Mouse (Mus musculus) myocyte (in vitro differentiated cells): ENCODE data around the gene Hyou1. TPM values are rescaled to one million over a fixed set of nuclear protein-coding genes. Genes with fewer than 3 reads are reported as not detected.
"Not testable (repeated sequence)": the region's sequence is repeated elsewhere in the genome, so short reads cannot be mapped to it uniquely, and the experiment has no call there.

Experiments
- H3K27me3 ChIP-seq: one replicate; pipeline ENCODE4 v1.6.1; 2011; ENCODE audit not compliant: control insufficient read depth, insufficient read depth, insufficient read length
- H3K36me3 ChIP-seq: one replicate; pipeline ENCODE4 v1.6.1; 2011; ENCODE audit not compliant: control insufficient read depth, insufficient read depth
- H3K4me2 ChIP-seq: one replicate; pipeline ENCODE4 v1.6.1; 2011; ENCODE audit warnings: low read depth, control low read depth
- H3K4me3 ChIP-seq: one replicate; pipeline ENCODE4 v1.5.1; 2011; ENCODE audit warnings: mild to moderate bottlenecking, control low read depth, moderate library complexity
- H3K79me2 ChIP-seq: one replicate; pipeline ENCODE4 v1.6.1; 2011; ENCODE audit not compliant: control insufficient read depth, insufficient read depth
- H3ac ChIP-seq: one replicate; pipeline ENCODE4 v1.6.1; 2011; ENCODE audit not compliant: control insufficient read depth, insufficient read length
- CEBPB ChIP-seq: IDR thresholded peaks from 2 replicates; pipeline ENCODE4 v1.6.1; 2011; ENCODE audit warnings: mild to moderate bottlenecking, moderate library complexity; ENCODE audit not compliant: poor library complexity, insufficient read depth, severe bottlenecking
- E2F4 ChIP-seq: IDR thresholded peaks from one replicate; pipeline ENCODE4 v1.6.1; 2011; ENCODE audit warnings: mild to moderate bottlenecking, control low read depth, moderate library complexity; ENCODE audit not compliant: insufficient read depth
- MAX ChIP-seq: IDR thresholded peaks from one replicate; pipeline ENCODE4 v1.6.1; 2011; ENCODE audit warnings: low read depth, mild to moderate bottlenecking, control low read depth
- MYOD1 ChIP-seq, 3 experiments: IDR thresholded peaks; one replicate each; pipeline ENCODE4 v1.6.1; 2011; ENCODE audit warnings: control low read depth in 2 of 3, low read depth in 2 of 3, mild to moderate bottlenecking in 2 of 3, moderate library complexity in 1 of 3; ENCODE audit not compliant: insufficient read length in 2 of 3, control insufficient read depth in 1 of 3
- MYOG ChIP-seq, 3 experiments: IDR thresholded peaks; one replicate each; pipeline ENCODE4 v1.6.1; 2011; ENCODE audit warnings: control low read depth in 2 of 3, low read depth in 2 of 3, mild to moderate bottlenecking in 2 of 3; ENCODE audit not compliant: insufficient read length in 2 of 3, control insufficient read depth in 1 of 3, insufficient read depth in 1 of 3
- POLR2A ChIP-seq: IDR thresholded peaks from one replicate; pipeline ENCODE4 v1.6.1; 2011; ENCODE audit warnings: low read depth, mild to moderate bottlenecking, control low read depth, moderate library complexity; ENCODE audit not compliant: insufficient read length
- POLR2AphosphoS2 ChIP-seq: IDR thresholded peaks from one replicate; pipeline ENCODE4 v1.6.1; 2011; ENCODE audit warnings: low read depth, control low read depth; ENCODE audit not compliant: insufficient read length
- REST ChIP-seq: IDR thresholded peaks from one replicate; pipeline ENCODE4 v1.6.1; 2011; ENCODE audit warnings: mild to moderate bottlenecking, control low read depth, moderate library complexity; ENCODE audit not compliant: insufficient read depth, insufficient read length
- SRF ChIP-seq: IDR thresholded peaks from one replicate; pipeline ENCODE4 v1.6.1; 2011; ENCODE audit warnings: low read depth; ENCODE audit not compliant: control insufficient read depth, insufficient read length
- TCF12 ChIP-seq: IDR thresholded peaks from one replicate; pipeline ENCODE4 v1.6.1; 2011; ENCODE audit warnings: mild to moderate bottlenecking, control low read depth; ENCODE audit not compliant: poor library complexity, insufficient read depth, severe bottlenecking
- TCF3 ChIP-seq: IDR thresholded peaks from one replicate; pipeline ENCODE4 v1.6.1; 2011; ENCODE audit warnings: low read depth, control low read depth; ENCODE audit not compliant: insufficient read length
- USF1 ChIP-seq: IDR thresholded peaks from one replicate; pipeline ENCODE4 v1.6.1; 2011; ENCODE audit warnings: low read depth, mild to moderate bottlenecking, control low read depth, moderate library complexity
- polyA plus RNA-seq: library from polyadenylated mRNA; unstranded; fragments of >200 nt; fragmentation: generic; extraction: Trizol; gene quantifications from one replicate; pipeline ENCODE4 v1.2.1, GENCODE M21; 2012; ENCODE audit warnings: missing spikeins

Hyou1 gene
- polyA plus RNA-seq, 1 experiment: 45.9 TPM

DNA sequence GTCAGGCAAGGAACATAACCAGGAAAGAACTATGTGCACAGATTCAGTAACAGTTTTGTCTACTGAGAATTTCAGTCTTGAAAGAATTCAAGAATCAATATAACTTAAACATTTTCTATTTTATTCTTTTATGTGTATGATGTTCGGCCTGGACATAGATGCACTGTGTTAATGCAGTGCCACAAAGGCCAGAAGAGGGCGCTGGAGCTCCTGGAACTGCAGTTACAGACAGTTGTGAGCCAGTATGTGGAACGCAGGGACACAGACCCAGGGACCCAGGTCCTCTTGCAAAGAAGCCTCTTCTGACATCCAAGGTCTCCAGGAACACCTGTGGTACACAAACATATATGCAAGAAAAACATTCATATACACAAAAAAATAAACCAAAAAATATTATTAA, 14.8 kb upstream of the Hyou1 start:
- H3K27me3 ChIP-seq: no peaks in the 10 kb centered on the region

GRCm38 (mm10) chr9:44373386-44373785, 5.9 kb upstream of the Hyou1 start:
- H3K4me3 ChIP-seq: no peak overlapping the region
- no peak overlapping the region for H3ac ChIP-seq
- no peaks in the 10 kb centered on the region for H3K27me3 ChIP-seq
- H3K79me2 ChIP-seq: no peaks in the 10 kb centered on the region
- no peak for TF ChIP-seq E2F4
- TF ChIP-seq POLR2A: no peak
- TF ChIP-seq POLR2AphosphoS2: no peak
- TF ChIP-seq MYOD1 (IDR thresholded peaks at IDR 0.05; ENCODE audit: control insufficient read depth in 1 of 3, insufficient read length in 2 of 3, low read depth in 2 of 3): no peak
- no peak for TF ChIP-seq REST
- no peak for TF ChIP-seq MYOG (IDR thresholded peaks at IDR 0.05; ENCODE audit: control insufficient read depth in 1 of 3, insufficient read depth in 1 of 3, insufficient read length in 2 of 3, low read depth in 2 of 3)
- TF ChIP-seq CEBPB: no peak
- TF ChIP-seq MAX: no peak
- no peak for TF ChIP-seq SRF
- no peak for TF ChIP-seq USF1
- no peak for TF ChIP-seq TCF12
- no peak for TF ChIP-seq TCF3
- no peaks in the 10 kb centered on the region for H3K36me3 ChIP-seq
- no peak overlapping the region for H3K4me2 ChIP-seq

More for the DNA sequence above, 14.8 kb upstream of the Hyou1 start:
- Histone ChIP-seq H3K79me2 (peaks cover 11% of the 10 kb centered on the region), H3K4me2 (no peak overlapping the region), H3ac (no peak overlapping the region), H3K36me3 (no peaks in the 10 kb centered on the region), H3K4me3 (no peak overlapping the region)
- TF ChIP-seq POLR2AphosphoS2 (no peak), TCF12 (no peak), CEBPB (no peak), MYOD1 (IDR thresholded peaks at IDR 0.05; ENCODE audit: control insufficient read depth in 1 of 3, insufficient read length in 2 of 3, low read depth in 2 of 3) (no peak), MYOG (IDR thresholded peaks at IDR 0.05; ENCODE audit: control insufficient read depth in 1 of 3, insufficient read depth in 1 of 3, insufficient read length in 2 of 3, low read depth in 2 of 3) (no peak), TCF3 (no peak), SRF (no peak), USF1 (no peak), POLR2A (no peak), REST (no peak), MAX (no peak), E2F4 (no peak)

- no peak overlapping the region for H3K4me3 ChIP-seq
- TF ChIP-seq MYOD1 (IDR thresholded peaks at IDR 0.05; ENCODE audit: control insufficient read depth in 1 of 3, insufficient read length in 2 of 3, low read depth in 2 of 3): peak in 2 of 3 experiments; percentile 22 to 45
- no peak for TF ChIP-seq POLR2AphosphoS2
- no peaks in the 10 kb centered on the region for H3K27me3 ChIP-seq
- peaks cover 15% of the 10 kb centered on the region for H3K79me2 ChIP-seq
- no peak overlapping the region for H3K4me2 ChIP-seq
- H3ac ChIP-seq: no peak overlapping the region
- no peaks in the 10 kb centered on the region for H3K36me3 ChIP-seq
These were observed 3.1 kb upstream of the Hyou1 start for GRCm38 (mm10) chr9:44376141-44376540.

DNA sequence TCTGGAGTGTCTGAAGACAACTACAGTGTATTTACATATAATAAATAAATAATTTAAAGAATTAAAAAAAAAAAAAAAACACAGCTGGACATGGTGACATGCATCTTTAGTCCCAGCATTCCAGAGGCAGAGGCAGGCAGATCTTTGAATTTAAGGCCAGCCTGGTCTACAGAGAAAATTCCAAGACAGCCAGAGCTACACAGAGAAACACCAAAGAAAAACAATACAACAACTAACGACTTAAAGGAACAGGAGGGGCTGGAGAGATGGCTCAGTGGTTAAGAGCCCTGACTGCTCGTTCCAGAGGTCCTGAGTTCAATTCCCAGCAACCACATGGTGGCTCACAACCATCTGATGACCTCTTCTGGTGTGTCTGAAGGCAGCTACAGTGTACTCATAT, 2.0 kb upstream of the Hyou1 start:
- peaks cover 20% of the 10 kb centered on the region for H3K79me2 ChIP-seq
- not testable (repeated sequence) for H3K4me3 ChIP-seq, H3ac ChIP-seq, H3K36me3 ChIP-seq, H3K4me2 ChIP-seq, H3K27me3 ChIP-seq

GRCm38 (mm10) chr9:44378153-44378730, 1.0 kb upstream of the Hyou1 start:
- TF ChIP-seq TCF12 (no peak), MYOD1 (IDR thresholded peaks at IDR 0.05; ENCODE audit: control insufficient read depth in 1 of 3, insufficient read length in 2 of 3, low read depth in 2 of 3) (no peak)
- Histone ChIP-seq H3ac (peak overlapping the region; percentile 65), H3K4me3 (peak overlapping the region; percentile 88), H3K36me3 (peaks cover 9% of the 10 kb centered on the region), H3K79me2 (peaks cover 20% of the 10 kb centered on the region), H3K27me3 (no peaks in the 10 kb centered on the region), H3K4me2 (peak overlapping the region; percentile 79)

- peak overlapping the region; percentile 65 for H3ac ChIP-seq
- H3K4me2 ChIP-seq: peak overlapping the region; percentile 97
- H3K79me2 ChIP-seq: peaks cover 20% of the 10 kb centered on the region
- no peaks in the 10 kb centered on the region for H3K27me3 ChIP-seq
- peaks cover 9% of the 10 kb centered on the region for H3K36me3 ChIP-seq
- peak overlapping the region; percentile 88 for H3K4me3 ChIP-seq
- TF ChIP-seq E2F4 (no peak), MYOD1 (IDR thresholded peaks at IDR 0.05; ENCODE audit: control insufficient read depth in 1 of 3, insufficient read length in 2 of 3, low read depth in 2 of 3) (no peak), CEBPB (no peak), TCF3 (no peak)
These were observed 572 bp downstream of the Hyou1 start for GRCm38 (mm10) chr9:44379862-44380261.
